Mouse (Mus musculus): ENCODE measurements around the gene Huwe1. TPM values are rescaled to one million over a fixed set of nuclear protein-coding genes. Genes with fewer than 3 reads are reported as not detected.

The Huwe1 gene
- total RNA-seq, 1 experiment, result 304 TPM

GRCm38 (mm10) chrX:151804388-151804787, 3.8 kb downstream of the Huwe1 start:
- H3K9ac ChIP-seq (ENCODE audit: insufficient read depth, low read depth, low read length, poor library complexity, severe bottlenecking), result peak overlapping the region; percentile 95
- DNase-seq (ENCODE audit: low read depth, low spot score), result no peak
- no peaks in the 10 kb centered on the region for H3K9me3 ChIP-seq (ENCODE audit: control insufficient read depth, insufficient read depth, low read depth, low read length)
- H3K4me1 ChIP-seq (ENCODE audit: control insufficient read depth in 2 of 2, insufficient read depth in 2 of 2, low read length in 2 of 2, poor library complexity in 1 of 2), result no peaks in the 10 kb centered on the region; a peak in 1 of 4 replicates
- TF ChIP-seq ZNF384 (IDR thresholded peaks at IDR 0.05; ENCODE audit: low read depth, low read length) (no peak), MAFK (IDR thresholded peaks at IDR 0.05; ENCODE audit: insufficient read depth, low read depth, low read length) (no peak)
- no peaks in the 10 kb centered on the region for H3K36me3 ChIP-seq (ENCODE audit: control insufficient read depth, insufficient read depth, low read length, poor library complexity, severe bottlenecking)
- peak overlapping the region; percentile 85 to 96 for H3K4me3 ChIP-seq (ENCODE audit: insufficient read depth in 1 of 2, low read depth in 1 of 2, low read length in 2 of 2, poor library complexity in 1 of 2, severe bottlenecking in 1 of 2)
- H3K27ac ChIP-seq (ENCODE audit: insufficient read depth, low read depth, low read length, poor library complexity, severe bottlenecking), result no peak overlapping the region; the same call in 1 of the 2 replicates
- in situ Hi-C loops (cut with MboI; ENCODE audit: low sequenced_read_pairs in 2 of 2, unreplicated experiment in 2 of 2), result no loop called here

DNA sequence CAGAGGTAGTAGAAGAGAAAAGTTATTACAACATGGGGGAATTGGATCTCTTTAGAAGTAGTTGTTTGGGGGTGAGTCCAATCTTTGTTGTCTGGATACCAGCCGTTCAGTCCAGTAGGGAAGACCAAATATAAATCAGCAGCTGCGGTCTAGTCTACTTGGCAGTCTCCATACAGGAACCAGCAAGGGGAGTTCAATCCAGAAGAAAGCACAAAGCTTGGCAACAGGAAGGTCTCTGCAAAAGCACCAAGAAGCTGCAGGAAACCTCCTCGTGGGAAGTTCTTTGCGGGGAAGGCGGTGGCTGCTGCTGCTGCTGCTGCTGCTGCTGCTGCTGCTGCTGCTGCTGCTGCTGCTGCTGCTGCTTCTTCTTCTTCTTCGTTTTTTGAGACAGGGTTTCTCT, 10.9 kb downstream of the Huwe1 start:
- no peaks in the 10 kb centered on the region for H3K9me3 ChIP-seq (ENCODE audit: control insufficient read depth, insufficient read depth, low read depth, low read length)
- no peaks in the 10 kb centered on the region; a peak in 1 of 4 replicates for H3K4me1 ChIP-seq (ENCODE audit: control insufficient read depth in 2 of 2, insufficient read depth in 2 of 2, low read length in 2 of 2, poor library complexity in 1 of 2)
- H3K27ac ChIP-seq (ENCODE audit: insufficient read depth, low read depth, low read length, poor library complexity, severe bottlenecking), result no peak overlapping the region
- no peak for DNase-seq (ENCODE audit: low read depth, low spot score)
- in situ Hi-C loops (cut with MboI; ENCODE audit: low sequenced_read_pairs in 2 of 2, unreplicated experiment in 2 of 2), result no loop called here
- H3K9ac ChIP-seq (ENCODE audit: insufficient read depth, low read depth, low read length, poor library complexity, severe bottlenecking), result no peak overlapping the region
- H3K4me3 ChIP-seq (ENCODE audit: insufficient read depth in 1 of 2, low read depth in 1 of 2, low read length in 2 of 2, poor library complexity in 1 of 2, severe bottlenecking in 1 of 2), result no peak overlapping the region
- no peak for TF ChIP-seq ZNF384 (IDR thresholded peaks at IDR 0.05; ENCODE audit: low read depth, low read length)
- TF ChIP-seq MAFK (IDR thresholded peaks at IDR 0.05; ENCODE audit: insufficient read depth, low read depth, low read length), result no peak
- no peak for TF ChIP-seq ZC3H11A (IDR thresholded peaks at IDR 0.05; ENCODE audit: borderline replicate concordance, low read depth, low read length)
- no peak for TF ChIP-seq HCFC1 (IDR thresholded peaks at IDR 0.05; ENCODE audit: borderline replicate concordance, insufficient read depth, low read length)
- TF ChIP-seq CHD2 (IDR thresholded peaks at IDR 0.05; ENCODE audit: low read depth, low read length), result no peak
- peaks cover 4% of the 10 kb centered on the region; the same call in 1 of the 2 replicates for H3K36me3 ChIP-seq (ENCODE audit: control insufficient read depth, insufficient read depth, low read length, poor library complexity, severe bottlenecking)

GRCm38 (mm10) chrX:151813656-151814055, 13.0 kb downstream of the Huwe1 start:
- Histone ChIP-seq H3K9ac (ENCODE audit: insufficient read depth, low read depth, low read length, poor library complexity, severe bottlenecking) (no peak overlapping the region), H3K4me1 (ENCODE audit: control insufficient read depth in 2 of 2, insufficient read depth in 2 of 2, low read length in 2 of 2, poor library complexity in 1 of 2) (no peaks in the 10 kb centered on the region), H3K4me3 (ENCODE audit: insufficient read depth in 1 of 2, low read depth in 1 of 2, low read length in 2 of 2, poor library complexity in 1 of 2, severe bottlenecking in 1 of 2) (no peak overlapping the region), H3K36me3 (ENCODE audit: control insufficient read depth, insufficient read depth, low read length, poor library complexity, severe bottlenecking) (peaks cover 4% of the 10 kb centered on the region; the same call in 1 of the 2 replicates), H3K27ac (ENCODE audit: insufficient read depth, low read depth, low read length, poor library complexity, severe bottlenecking) (no peak overlapping the region), H3K9me3 (ENCODE audit: control insufficient read depth, insufficient read depth, low read depth, low read length) (no peaks in the 10 kb centered on the region)
- in situ Hi-C loops (cut with MboI; ENCODE audit: low sequenced_read_pairs in 2 of 2, unreplicated experiment in 2 of 2), result no loop called here
- no peak for DNase-seq (ENCODE audit: low read depth, low spot score)
- TF ChIP-seq ZC3H11A (IDR thresholded peaks at IDR 0.05; ENCODE audit: borderline replicate concordance, low read depth, low read length), result no peak
- no peak for TF ChIP-seq HCFC1 (IDR thresholded peaks at IDR 0.05; ENCODE audit: borderline replicate concordance, insufficient read depth, low read length)
- TF ChIP-seq ZNF384 (IDR thresholded peaks at IDR 0.05; ENCODE audit: low read depth, low read length), result no peak
- TF ChIP-seq MAFK (IDR thresholded peaks at IDR 0.05; ENCODE audit: insufficient read depth, low read depth, low read length), result no peak
- no peak for TF ChIP-seq CHD2 (IDR thresholded peaks at IDR 0.05; ENCODE audit: low read depth, low read length)

DNA sequence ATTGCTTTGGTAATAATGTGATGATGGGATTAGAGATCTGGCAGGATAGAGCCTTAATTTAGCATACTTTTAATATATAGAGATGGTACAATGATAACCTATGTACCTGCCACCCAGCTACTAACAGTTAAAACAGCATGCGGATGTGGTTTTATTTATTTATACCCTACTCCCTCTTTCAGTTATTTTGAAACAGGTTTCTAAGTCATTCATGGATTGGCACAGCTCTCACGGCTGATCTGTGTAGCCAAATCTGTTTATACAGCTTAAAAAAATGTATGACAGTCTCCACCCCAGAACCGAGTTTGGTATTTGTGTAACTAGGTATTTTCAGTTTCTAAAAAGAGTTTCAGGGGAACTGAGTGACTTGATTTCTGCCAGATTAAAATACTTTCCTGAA, 17.1 kb downstream of the Huwe1 start:
- in situ Hi-C loops (cut with MboI; ENCODE audit: low sequenced_read_pairs in 2 of 2, unreplicated experiment in 2 of 2), result no loop called here
- Histone ChIP-seq H3K27ac (ENCODE audit: insufficient read depth, low read depth, low read length, poor library complexity, severe bottlenecking) (no peak overlapping the region), H3K4me1 (ENCODE audit: control insufficient read depth in 2 of 2, insufficient read depth in 2 of 2, low read length in 2 of 2, poor library complexity in 1 of 2) (no peaks in the 10 kb centered on the region; a peak in 1 of 4 replicates), H3K36me3 (ENCODE audit: control insufficient read depth, insufficient read depth, low read length, poor library complexity, severe bottlenecking) (no peaks in the 10 kb centered on the region; the same call in 1 of the 2 replicates), H3K9me3 (ENCODE audit: control insufficient read depth, insufficient read depth, low read depth, low read length) (no peaks in the 10 kb centered on the region), H3K4me3 (ENCODE audit: insufficient read depth in 1 of 2, low read depth in 1 of 2, low read length in 2 of 2, poor library complexity in 1 of 2, severe bottlenecking in 1 of 2) (no peak overlapping the region), H3K9ac (ENCODE audit: insufficient read depth, low read depth, low read length, poor library complexity, severe bottlenecking) (no peak overlapping the region)
- DNase-seq (ENCODE audit: low read depth, low spot score), result no peak
- TF ChIP-seq ZC3H11A (IDR thresholded peaks at IDR 0.05; ENCODE audit: borderline replicate concordance, low read depth, low read length), result no peak
- no peak for TF ChIP-seq HCFC1 (IDR thresholded peaks at IDR 0.05; ENCODE audit: borderline replicate concordance, insufficient read depth, low read length)
- TF ChIP-seq ZNF384 (IDR thresholded peaks at IDR 0.05; ENCODE audit: low read depth, low read length), result no peak
- TF ChIP-seq CHD2 (IDR thresholded peaks at IDR 0.05; ENCODE audit: low read depth, low read length), result no peak
- no peak for TF ChIP-seq MAFK (IDR thresholded peaks at IDR 0.05; ENCODE audit: insufficient read depth, low read depth, low read length)

GRCm38 (mm10) chrX:151828971-151829370, 28.4 kb downstream of the Huwe1 start:
- H3K27ac ChIP-seq (ENCODE audit: insufficient read depth, low read depth, low read length, poor library complexity, severe bottlenecking), result no peak overlapping the region
- H3K9me3 ChIP-seq (ENCODE audit: control insufficient read depth, insufficient read depth, low read depth, low read length), result no peaks in the 10 kb centered on the region
- H3K9ac ChIP-seq (ENCODE audit: insufficient read depth, low read depth, low read length, poor library complexity, severe bottlenecking), result no peak overlapping the region
- in situ Hi-C loops (cut with MboI; ENCODE audit: low sequenced_read_pairs in 2 of 2, unreplicated experiment in 2 of 2), result no loop called here
- no peak overlapping the region for H3K4me3 ChIP-seq (ENCODE audit: insufficient read depth in 1 of 2, low read depth in 1 of 2, low read length in 2 of 2, poor library complexity in 1 of 2, severe bottlenecking in 1 of 2)
- no peak for TF ChIP-seq ZNF384 (IDR thresholded peaks at IDR 0.05; ENCODE audit: low read depth, low read length)
- no peak for TF ChIP-seq MAFK (IDR thresholded peaks at IDR 0.05; ENCODE audit: insufficient read depth, low read depth, low read length)
- DNase-seq (ENCODE audit: low read depth, low spot score), result no peak
- no peaks in the 10 kb centered on the region for H3K36me3 ChIP-seq (ENCODE audit: control insufficient read depth, insufficient read depth, low read length, poor library complexity, severe bottlenecking)
- H3K4me1 ChIP-seq (ENCODE audit: control insufficient read depth in 2 of 2, insufficient read depth in 2 of 2, low read length in 2 of 2, poor library complexity in 1 of 2), result no peaks in the 10 kb centered on the region; a peak in 1 of 4 replicates
